Mouse (Mus musculus): ENCODE data around the gene Ppp1r12a.

GRCm38 (mm10) chr10:108174107-108174506, 12.1 kb downstream of the Ppp1r12a start:
- TF ChIP-seq CTCF (IDR thresholded peaks at IDR 0.05; ENCODE audit: low read depth, low read length) (no peak), GATA1 (IDR thresholded peaks at IDR 0.05; ENCODE audit: borderline replicate concordance, low read length) (no peak), TAL1 (conservative IDR thresholded peaks at IDR 0.05; ENCODE audit: low read depth, low read length) (no peak)

All from G1E (cell line).